Mouse (Mus musculus): ENCODE measurements around the gene Gm10277. TPM values are rescaled to one million over a fixed set of nuclear protein-coding genes. Genes with fewer than 3 reads are reported as not detected.

The Gm10277 gene
- 0.17 and 0.88 TPM in 2 replicates for polyA plus RNA-seq (2015; fragmentation: Nextera tagmentation; extraction: Ambion mirVana)

DNA sequence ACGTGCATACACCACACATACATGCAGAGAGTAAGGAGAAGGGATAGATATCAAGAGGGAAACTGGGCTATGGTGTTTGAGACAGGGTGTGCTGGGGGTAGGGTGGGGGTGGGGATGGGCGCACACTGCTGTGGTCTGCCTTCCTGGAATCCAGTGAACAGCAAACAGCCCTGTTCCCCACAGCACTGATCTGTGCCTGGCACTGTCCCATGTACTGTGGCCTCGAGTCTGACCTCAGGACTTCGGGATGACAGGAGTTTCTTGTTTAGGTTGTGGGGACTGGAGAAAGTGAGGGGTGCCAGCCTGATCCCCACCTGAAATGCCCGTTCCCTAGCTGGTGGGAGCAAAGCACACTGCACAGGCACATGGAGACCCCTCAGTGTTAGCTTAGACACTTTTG lies at the start of gene Gm10277:
Gene Gm10277 (minus strand): TSS at position 41 of the 400 bp plus-strand sequence.

DNA sequence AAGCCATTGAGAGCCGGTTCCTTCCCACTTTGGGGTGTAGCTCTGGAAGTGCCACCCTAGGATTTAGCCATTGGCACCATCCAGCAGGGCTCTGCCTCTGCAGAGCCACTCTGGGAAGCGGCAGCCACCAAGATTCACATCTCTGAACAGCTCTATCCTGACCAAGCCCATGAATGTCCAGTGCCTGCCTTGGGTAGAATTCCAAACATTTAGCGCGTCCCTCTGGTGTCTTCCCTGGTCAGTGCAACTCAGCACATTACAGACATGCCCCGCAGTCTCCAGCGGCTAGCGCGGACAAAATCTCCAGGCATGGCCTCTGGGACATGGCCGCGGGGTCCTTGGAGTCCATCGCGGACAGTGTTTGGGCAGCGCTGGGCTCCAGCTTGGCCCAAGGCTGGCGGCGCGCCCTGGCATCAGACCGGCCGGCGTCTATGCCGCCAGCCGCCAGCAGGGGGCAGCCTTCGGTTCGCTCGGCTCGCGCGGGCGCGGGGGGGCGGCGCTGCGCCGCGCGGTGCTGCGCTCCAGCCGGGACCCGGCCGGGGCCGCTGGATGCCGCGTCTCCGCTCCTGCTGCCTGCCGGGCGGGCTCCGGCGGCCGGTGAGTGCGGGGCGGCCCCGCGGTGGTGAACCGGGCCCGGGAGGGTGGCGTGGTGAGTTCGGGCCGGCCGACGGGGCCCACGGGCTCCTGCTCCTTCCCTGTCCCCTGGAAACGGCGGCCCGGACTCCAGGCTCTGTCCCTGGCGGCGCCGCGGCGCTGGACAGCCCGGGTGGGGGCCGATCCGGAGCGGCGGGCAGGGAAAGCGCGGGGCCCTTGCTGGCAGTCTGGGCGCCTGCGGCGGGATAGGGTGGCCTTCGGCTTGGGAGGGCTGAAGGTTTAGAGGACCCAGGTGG lies 24.5 kb downstream of the Gm10277 start, which contains the start of gene Myo18a:
Gene Myo18a (plus strand): TSS at position 464 of the 890 bp plus-strand sequence.

Other genes starting within 250 kb of the Gm10277 start
- 10.7 and 12.3 TPM in 2 replicates for gene Taok1, start 179.9 kb downstream of the Gm10277 start, polyA plus RNA-seq (2015; fragmentation: Nextera tagmentation; extraction: Ambion mirVana)
- 2.6 and 4.8 TPM in 2 replicates for gene Nufip2, start 101.6 kb downstream of the Gm10277 start, polyA plus RNA-seq (2015; fragmentation: Nextera tagmentation; extraction: Ambion mirVana)
- not detected in 2 replicates for gene Cryba1, start 62.5 kb downstream of the Gm10277 start, polyA plus RNA-seq (2015; fragmentation: Nextera tagmentation; extraction: Ambion mirVana)
- 17.0 and 23.6 TPM in 2 replicates for gene Myo18a, start 24.5 kb downstream of the Gm10277 start, polyA plus RNA-seq (2015; fragmentation: Nextera tagmentation; extraction: Ambion mirVana)
- 3.2 and 6.5 TPM in 2 replicates for gene Pipox, start 106.3 kb upstream of the Gm10277 start, polyA plus RNA-seq (2015; fragmentation: Nextera tagmentation; extraction: Ambion mirVana)
- 1.5 and 1.8 TPM in 2 replicates for gene Sez6, start 143.1 kb upstream of the Gm10277 start, polyA plus RNA-seq (2015; fragmentation: Nextera tagmentation; extraction: Ambion mirVana)
- gene Phf12, start 195.0 kb upstream of the Gm10277 start, polyA plus RNA-seq (2015; fragmentation: Nextera tagmentation; extraction: Ambion mirVana), result 9.1 and 13.1 TPM in 2 replicates
- 13.1 and 22.1 TPM in 2 replicates for gene Dhrs13, start 244.5 kb upstream of the Gm10277 start, polyA plus RNA-seq (2015; fragmentation: Nextera tagmentation; extraction: Ambion mirVana)